ENCODE assay signal across 1 mouse cellular context in the genomic region with DNA sequence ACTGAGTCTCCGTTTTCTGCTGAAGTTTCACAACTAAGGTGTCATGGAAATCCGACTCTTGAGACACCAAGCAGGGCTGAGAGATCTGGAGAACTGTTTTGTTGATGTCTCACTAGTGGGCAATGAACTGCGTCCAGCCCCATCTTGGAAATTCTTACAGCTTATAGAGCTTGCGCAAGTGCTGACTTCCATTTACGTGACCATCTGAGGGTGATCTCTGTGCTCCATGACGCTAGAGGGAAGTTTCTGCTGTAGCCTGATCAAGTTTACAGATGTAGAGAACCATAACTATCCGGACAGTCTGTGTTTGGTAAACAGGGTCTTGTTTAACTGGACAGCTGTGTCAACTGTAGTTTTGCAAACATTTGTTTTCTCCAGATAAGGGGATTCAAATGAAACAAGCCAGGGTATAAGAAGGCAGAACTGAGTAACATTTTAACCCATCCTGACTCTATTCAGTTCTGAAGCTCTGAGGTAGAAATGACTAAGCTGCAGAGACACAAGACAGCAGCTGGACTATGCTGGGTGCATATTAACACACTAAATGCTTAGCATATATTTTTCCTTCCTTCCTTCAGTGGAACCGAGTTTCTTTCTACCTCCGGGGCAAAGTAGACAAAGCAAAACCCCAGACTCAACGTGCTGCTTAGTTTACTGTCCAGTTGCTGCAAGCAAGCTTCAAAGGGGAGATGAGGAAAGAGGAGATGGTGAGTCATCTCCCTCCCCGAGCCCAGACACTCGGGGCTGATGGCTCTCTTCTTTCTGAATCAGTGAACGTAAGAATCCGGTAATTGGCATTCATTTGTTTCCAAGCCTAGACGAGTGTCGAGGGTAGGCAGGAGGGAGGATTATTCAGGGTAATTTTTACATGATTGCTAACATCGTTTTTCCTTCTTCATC.
A peak's percentile ranks its signal among the peaks of the same experiment; 100 is the strongest.
TF ChIP-seq lines count a peak whose summit lies in the region.

No protein-coding gene starts in this region.

TF ChIP-seq in CH12.LX, 34 proteins besides CTCF, POLR2A, EP300 and RAD21 (continued from another document):
- peak; percentile 61 for TF ChIP-seq JUND (conservative IDR thresholded peaks at IDR 0.05; ENCODE audit: low read depth, low read length)
- TF ChIP-seq NRF1 (IDR thresholded peaks at IDR 0.05; ENCODE audit: low read depth, low read length) = peak; percentile 71
- TF ChIP-seq TCF12 (IDR thresholded peaks at IDR 0.05; ENCODE audit: low read depth, low read length) = peak; percentile 46; the same call in 1 of the 2 replicates
